Mouse (Mus musculus) kidney, adult 2 months (tissue): ENCODE results near the gene Clstn3. TPM values are rescaled to one million over a fixed set of nuclear protein-coding genes. Genes with fewer than 3 reads are reported as not detected.

Experiments used
- DNase-seq: peaks from one replicate; pipeline ENCODE4 v3.0.0; 2021
- H3K27ac ChIP-seq: fragments of 200-500 bp; 2 replicates; pipeline ENCODE4 v1.5.1; 2012; ENCODE audit warnings: low read depth, low read length, control low read depth, inconsistent platforms; ENCODE audit not compliant: insufficient read depth
- H3K27me3 ChIP-seq: fragments of 200-500 bp; replicated peaks from 2 replicates; pipeline ENCODE4 v1.6.1; 2012; ENCODE audit warnings: mild to moderate bottlenecking, moderate library complexity, low read length, inconsistent platforms; ENCODE audit not compliant: control insufficient read depth, insufficient read depth
- H3K36me3 ChIP-seq: fragments of 200-500 bp; 2 replicates; pipeline ENCODE4 v1.6.1; 2012; ENCODE audit warnings: mild to moderate bottlenecking, moderate library complexity, low read length, inconsistent platforms; ENCODE audit not compliant: control insufficient read depth, insufficient read depth
- H3K4me1 ChIP-seq: fragments of 200-500 bp; 2 replicates; pipeline ENCODE4 v1.6.1; 2011; ENCODE audit warnings: low read length; ENCODE audit not compliant: control insufficient read depth, insufficient read depth
- H3K4me3 ChIP-seq: fragments of 200-500 bp; 2 replicates; pipeline ENCODE4 v1.5.1; 2011; ENCODE audit warnings: mild to moderate bottlenecking, low read depth, low read length, control low read depth; ENCODE audit not compliant: insufficient read depth
- CTCF ChIP-seq: fragments of 200-500 bp; conservative IDR thresholded peaks from 2 replicates; pipeline ENCODE4 v1.5.1; 2011; ENCODE audit warnings: low read depth, mild to moderate bottlenecking, control low read depth, low read length, moderate library complexity, mixed read lengths; ENCODE audit not compliant: insufficient read depth, insufficient read length
- POLR2A ChIP-seq: fragments of 200-500 bp; IDR thresholded peaks from one replicate; pipeline ENCODE4 v1.6.1; 2011; ENCODE audit warnings: low read depth, low read length, control low read depth
- WGBS: fragments of 180-500 bp; shearing (Covaris S2); methylation state at CpG from one replicate; pipeline ENCODE4 v1.1.7; 2018; 5-methylcytosine and 5-hydroxymethylcytosine counted together
- polyA plus RNA-seq: library from polyadenylated mRNA; depleted of rRNA; stranded (reverse); fragments of >200 nt; gene quantifications from 2 replicates; pipeline ENCODE4 v1.2.3, GENCODE M21; 2012

Clstn3 gene
- polyA plus RNA-seq, 1 experiment: 15.5 TPM

DNA sequence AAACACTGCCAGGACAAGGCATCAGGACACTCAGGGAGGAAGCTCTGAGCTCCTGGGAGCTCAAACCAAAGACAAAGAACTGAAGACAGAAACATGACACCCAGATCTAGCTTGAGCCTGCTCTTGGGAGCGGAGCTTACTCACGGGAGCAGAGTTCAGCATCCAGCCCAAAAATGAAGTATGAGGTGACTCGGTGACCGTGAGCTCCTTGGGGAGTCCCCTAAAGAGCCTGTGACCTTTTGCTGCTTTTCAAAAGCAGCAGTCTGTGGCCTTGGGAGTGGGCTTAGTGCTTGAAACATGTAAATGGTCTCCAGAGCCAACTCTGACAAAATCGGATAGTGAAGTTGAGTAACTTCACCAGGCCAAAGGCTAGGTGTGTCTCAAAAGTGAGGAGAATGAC, 29.4 kb downstream of the Clstn3 start:
- no peak for TF ChIP-seq CTCF
- TF ChIP-seq POLR2A: no peak
- Histone ChIP-seq H3K4me3 (no peak overlapping the region), H3K27me3 (no peaks in the 10 kb centered on the region), H3K36me3 (no peaks in the 10 kb centered on the region), H3K27ac (no peak overlapping the region), H3K4me1 (no peaks in the 10 kb centered on the region)
- no peak for DNase-seq
- WGBS: 71% methylated on average over 5 of the region's 5 CpGs

- no peak for DNase-seq
- no peaks in the 10 kb centered on the region for H3K4me1 ChIP-seq
- H3K36me3 ChIP-seq: no peaks in the 10 kb centered on the region
- H3K4me3 ChIP-seq: no peak overlapping the region
- H3K27me3 ChIP-seq: no peaks in the 10 kb centered on the region
- TF ChIP-seq POLR2A (no peak), CTCF (no peak)
- H3K27ac ChIP-seq: no peak overlapping the region
- 87% methylated on average over 8 of the region's 8 CpGs for WGBS
Observed at GRCm38 (mm10) chr6:124433688-124434324, 30.8 kb downstream of the Clstn3 start.

DNA sequence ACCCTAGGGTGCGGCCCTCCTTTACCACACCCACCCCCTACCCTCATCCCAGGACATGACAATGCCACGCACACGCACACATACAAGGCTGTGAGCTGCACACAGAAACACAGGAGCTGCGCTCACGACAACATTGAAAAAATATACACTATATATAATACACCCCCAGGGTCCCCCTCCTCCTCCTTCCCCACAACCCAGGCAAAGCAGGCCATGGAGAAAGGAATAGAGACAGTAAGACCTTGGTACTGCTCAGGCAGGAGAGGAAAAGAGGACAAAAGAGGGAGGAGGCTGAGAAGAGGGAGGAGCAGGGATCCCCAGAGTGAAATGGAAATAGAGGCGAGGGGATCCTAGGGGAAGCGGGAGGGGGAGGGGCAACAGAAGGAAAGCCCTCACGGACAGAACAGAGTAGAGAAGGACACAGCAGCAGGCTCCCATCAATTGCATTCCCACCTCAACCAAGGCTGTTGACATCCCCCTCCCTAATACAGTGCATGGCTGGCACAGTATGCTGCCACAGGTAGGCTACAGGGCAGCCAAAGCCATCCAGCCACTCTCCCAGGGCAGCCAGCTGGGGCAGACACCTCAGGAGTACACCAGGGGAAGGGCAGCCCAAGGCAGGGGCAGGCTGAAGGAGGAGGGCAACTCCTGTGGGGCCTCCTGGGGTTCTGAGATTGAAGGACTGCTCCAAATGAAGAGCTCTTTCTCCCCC, 33.7 kb downstream of the Clstn3 start:
- Histone ChIP-seq H3K36me3 (no peaks in the 10 kb centered on the region), H3K27me3 (no peaks in the 10 kb centered on the region), H3K4me3 (no peak overlapping the region), H3K27ac (no peak overlapping the region), H3K4me1 (no peaks in the 10 kb centered on the region)
- DNase-seq: no peak
- no peak for TF ChIP-seq POLR2A
- TF ChIP-seq CTCF: no peak
- whole genome bisulfite sequencing: 77% methylated on average over 8 of the region's 8 CpGs

GRCm38 (mm10) chr6:124430379-124430778, 34.2 kb downstream of the Clstn3 start:
- 83% methylated on average over 3 of the region's 3 CpGs for WGBS
- H3K27ac ChIP-seq: no peak overlapping the region
- H3K4me1 ChIP-seq: peaks cover 2% of the 10 kb centered on the region; the same call in 1 of the 2 replicates

GRCm38 (mm10) chr6:124427791-124428576, 36.6 kb downstream of the Clstn3 start:
- Histone ChIP-seq H3K27me3 (no peaks in the 10 kb centered on the region), H3K27ac (no peak overlapping the region), H3K36me3 (no peaks in the 10 kb centered on the region), H3K4me1 (peaks cover 3% of the 10 kb centered on the region; the same call in 1 of the 2 replicates), H3K4me3 (no peak overlapping the region)
- WGBS: 35% methylated on average over 6 of the region's 6 CpGs
- no peak for DNase-seq
- TF ChIP-seq POLR2A (no peak), CTCF (no peak)

More at GRCm38 (mm10) chr6:124430379-124430778, 34.2 kb downstream of the Clstn3 start:
- Histone ChIP-seq H3K36me3 (no peaks in the 10 kb centered on the region), H3K27me3 (no peaks in the 10 kb centered on the region), H3K4me3 (no peak overlapping the region)
- DNase-seq: no peak
- TF ChIP-seq POLR2A (no peak), CTCF (no peak)

- Histone ChIP-seq H3K27me3 (no peaks in the 10 kb centered on the region), H3K36me3 (no peaks in the 10 kb centered on the region), H3K4me1 (peaks cover 3% of the 10 kb centered on the region; the same call in 1 of the 2 replicates), H3K27ac (no peak overlapping the region), H3K4me3 (no peak overlapping the region)
- DNase-seq: no peak
- TF ChIP-seq POLR2A (no peak), CTCF (no peak)
- 80% methylated on average over 7 of the region's 7 CpGs for WGBS
Observed at GRCm38 (mm10) chr6:124427289-124427688, 37.3 kb downstream of the Clstn3 start.

- 86% methylated on average over 3 of the region's 3 CpGs for WGBS
- DNase-seq: no peak
Observed at GRCm38 (mm10) chr6:124426604-124427003, 38.0 kb downstream of the Clstn3 start.

More at GRCm38 (mm10) chr6:124426604-124427003, 38.0 kb downstream of the Clstn3 start:
- Histone ChIP-seq H3K4me3 (no peak overlapping the region), H3K4me1 (peaks cover 3% of the 10 kb centered on the region; the same call in 1 of the 2 replicates), H3K27me3 (no peaks in the 10 kb centered on the region), H3K27ac (no peak overlapping the region), H3K36me3 (no peaks in the 10 kb centered on the region)
- TF ChIP-seq CTCF (no peak), POLR2A (no peak)
